Mouse (Mus musculus) lung, embryonic 16.5 days (tissue): ENCODE results near the gene Ptgis. TPM values are rescaled to one million over a fixed set of nuclear protein-coding genes. Genes with fewer than 3 reads are reported as not detected.

ENCODE experiments used
- ATAC-seq: fragments of 200-750 bp; cut with Nextera tagmentation; 2 replicates; pipeline ENCODE4 v1.8.0; 2017; ENCODE audit warnings: low read depth, mild to moderate bottlenecking, moderate library complexity
- H3K27ac ChIP-seq: fragments of 300-500 bp; sonication (generic); 2 replicates; pipeline ENCODE4 v1.5.1; 2014; ENCODE audit warnings: mild to moderate bottlenecking, control low read depth, low read length
- H3K27me3 ChIP-seq: fragments of 300-500 bp; sonication (generic); 2 replicates; pipeline ENCODE4 v1.6.1; 2014; ENCODE audit warnings: low read depth, low read length, mixed read lengths; ENCODE audit not compliant: control insufficient read depth, insufficient read depth
- H3K36me3 ChIP-seq: fragments of 300-500 bp; sonication (generic); 2 replicates; pipeline ENCODE4 v1.6.1; 2014; ENCODE audit warnings: low read length; ENCODE audit not compliant: control insufficient read depth, insufficient read depth
- H3K4me1 ChIP-seq: fragments of 300-500 bp; sonication (generic); replicated peaks from 2 replicates; pipeline ENCODE4 v1.6.1; 2014; ENCODE audit warnings: low read length, mixed read lengths; ENCODE audit not compliant: control insufficient read depth, insufficient read depth
- H3K4me2 ChIP-seq: fragments of 300-500 bp; sonication (generic); 2 replicates; pipeline ENCODE4 v1.6.1; 2014; ENCODE audit warnings: low read depth, low read length, control low read depth
- H3K4me3 ChIP-seq: fragments of 300-500 bp; sonication (generic); 2 replicates; pipeline ENCODE4 v1.5.1; 2014; ENCODE audit warnings: mild to moderate bottlenecking, low read length, control low read depth
- H3K9ac ChIP-seq: fragments of 300-500 bp; sonication (generic); 2 replicates; pipeline ENCODE4 v1.6.1; 2014; ENCODE audit warnings: low read length, control low read depth
- H3K9me3 ChIP-seq: fragments of 300-500 bp; sonication (generic); 2 replicates; pipeline ENCODE4 v1.6.1; 2016; ENCODE audit warnings: low read length; ENCODE audit not compliant: control insufficient read depth
- WGBS: fragments of 180-500 bp; shearing (Covaris S2); extraction: QIAGEN DNeasy Blood & Tissue Kit; methylation state at CpG from one replicate; pipeline ENCODE4 v1.1.7; 2014; 5-methylcytosine and 5-hydroxymethylcytosine counted together
- polyA plus RNA-seq: library from polyadenylated mRNA; unstranded; fragments of >200 nt; fragmentation: Nextera tagmentation; extraction: Ambion mirVana; gene quantifications from 2 replicates; pipeline ENCODE4 v1.2.1, GENCODE M21; 2015

Gene Ptgis
- polyA plus RNA-seq, 1 experiment from 2014 or later, result 14.4 TPM

- Histone ChIP-seq H3K4me3 (no peak overlapping the region), H3K9ac (no peak overlapping the region), H3K9me3 (no peaks in the 10 kb centered on the region), H3K27me3 (no peaks in the 10 kb centered on the region), H3K36me3 (no peaks in the 10 kb centered on the region), H3K4me1 (peaks cover 34% of the 10 kb centered on the region), H3K4me2 (no peak overlapping the region), H3K27ac (no peak overlapping the region)
- 78% methylated on average over 5 of the region's 5 CpGs for WGBS
- no peak for ATAC-seq
Measured at GRCm38 (mm10) chr2:167253476-167253875, 13.1 kb upstream of the Ptgis start.

DNA sequence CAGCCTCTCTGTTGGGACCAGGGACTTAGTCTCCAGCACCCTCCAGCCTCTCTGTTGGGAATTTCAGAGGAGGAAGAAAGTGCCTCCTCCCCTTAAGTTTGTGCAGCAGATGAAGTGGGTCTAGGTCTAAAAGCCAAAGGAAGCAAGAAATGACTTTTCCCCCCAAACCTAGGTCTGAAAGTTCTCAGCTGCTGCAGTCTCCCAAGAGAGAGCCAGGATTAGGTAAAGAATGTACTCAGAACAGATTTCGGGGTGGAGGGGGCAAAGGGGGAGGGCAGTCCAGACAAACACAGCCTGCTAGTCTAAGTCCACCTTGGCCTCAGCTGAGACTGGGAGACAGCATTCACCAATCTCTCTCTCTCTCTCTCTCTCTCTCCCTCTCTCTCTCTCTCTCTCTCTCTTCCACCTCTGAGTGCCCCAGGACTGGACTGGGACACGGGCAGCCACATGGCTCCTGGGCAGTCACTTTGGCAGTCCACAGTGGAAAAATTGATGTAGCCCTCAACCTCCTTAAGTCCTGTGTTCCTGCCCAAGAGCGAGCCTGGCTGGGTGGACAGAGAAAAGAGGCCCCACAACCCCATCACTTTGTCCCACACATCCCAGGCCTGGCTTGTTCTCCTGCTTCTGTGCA, 11.8 kb upstream of the Ptgis start:
- Histone ChIP-seq H3K4me2 (no peak overlapping the region), H3K9ac (0 out of 2 replicates have a peak overlapping the region, but pooled peaks have one; percentile 9), H3K36me3 (no peaks in the 10 kb centered on the region), H3K27me3 (no peaks in the 10 kb centered on the region), H3K4me1 (peaks cover 34% of the 10 kb centered on the region), H3K27ac (peak overlapping the region; percentile 55; the same call in 1 of the 2 replicates), H3K4me3 (no peak overlapping the region), H3K9me3 (no peaks in the 10 kb centered on the region)
- ATAC-seq, result no peak
- 26% methylated on average over 3 of the region's 3 CpGs for WGBS

GRCm38 (mm10) chr2:167250736-167251337, 10.4 kb upstream of the Ptgis start:
- peak overlapping the region; percentile 83 for H3K27ac ChIP-seq
- 14% methylated on average over 7 of the region's 7 CpGs for WGBS
- ATAC-seq, result peak; percentile 61
- 0 out of 2 replicates have a peak overlapping the region, but pooled peaks have one; percentile 2 for H3K4me3 ChIP-seq
- peak overlapping the region; percentile 53 for H3K9ac ChIP-seq
- H3K36me3 ChIP-seq, result no peaks in the 10 kb centered on the region
- no peaks in the 10 kb centered on the region for H3K27me3 ChIP-seq
- no peaks in the 10 kb centered on the region for H3K9me3 ChIP-seq
- H3K4me2 ChIP-seq, result peak overlapping the region; percentile 42
- peaks cover 34% of the 10 kb centered on the region for H3K4me1 ChIP-seq

- Histone ChIP-seq H3K4me1 (peaks cover 34% of the 10 kb centered on the region), H3K9ac (no peak overlapping the region), H3K27ac (peak overlapping the region; percentile 85), H3K36me3 (no peaks in the 10 kb centered on the region), H3K27me3 (no peaks in the 10 kb centered on the region), H3K4me2 (peak overlapping the region; percentile 42), H3K4me3 (no peak overlapping the region), H3K9me3 (peaks cover under 1% of the 10 kb centered on the region; the same call in 1 of the 2 replicates)
- 28% methylated on average over 11 of the region's 11 CpGs for WGBS
- peak; percentile 1 for ATAC-seq
Measured at GRCm38 (mm10) chr2:167250003-167250735, 9.8 kb upstream of the Ptgis start.

DNA sequence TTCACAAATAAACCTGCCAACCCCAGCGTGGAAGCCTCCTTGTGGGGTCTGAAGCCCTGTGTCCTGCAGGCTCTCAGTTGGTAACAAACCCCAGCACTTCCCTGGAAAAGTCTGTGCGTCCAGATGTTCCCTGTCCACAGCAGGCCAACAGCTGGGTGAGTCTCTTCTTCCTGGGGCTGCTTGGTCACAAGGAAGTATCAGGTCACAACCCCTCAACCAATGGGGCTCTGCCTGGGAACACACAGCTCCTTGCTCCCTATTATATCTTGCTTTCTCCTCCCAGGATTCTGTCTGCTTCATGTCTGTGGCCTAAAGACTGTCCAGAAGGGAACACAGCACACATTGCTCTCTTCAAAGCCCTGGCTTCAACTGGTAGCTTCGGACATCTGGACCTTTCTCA, 9.2 kb upstream of the Ptgis start:
- peak; percentile 79 for ATAC-seq
- H3K9ac ChIP-seq, result no peak overlapping the region
- peak overlapping the region; percentile 85 for H3K27ac ChIP-seq

GRCm38 (mm10) chr2:167247823-167248222, 7.4 kb upstream of the Ptgis start:
- peaks cover 32% of the 10 kb centered on the region for H3K4me1 ChIP-seq
- peaks cover 5% of the 10 kb centered on the region for H3K9me3 ChIP-seq
- H3K4me3 ChIP-seq, result no peak overlapping the region
- H3K27me3 ChIP-seq, result no peaks in the 10 kb centered on the region
- no peak overlapping the region for H3K27ac ChIP-seq
- H3K36me3 ChIP-seq, result no peaks in the 10 kb centered on the region
- no peak for ATAC-seq
- H3K9ac ChIP-seq, result no peak overlapping the region
- no peak overlapping the region for H3K4me2 ChIP-seq
- 40% methylated on average over 2 of the region's 2 CpGs for WGBS

More for the DNA sequence above, 9.2 kb upstream of the Ptgis start:
- 51% methylated on average over 3 of the region's 3 CpGs for WGBS
- Histone ChIP-seq H3K36me3 (no peaks in the 10 kb centered on the region), H3K27me3 (no peaks in the 10 kb centered on the region), H3K4me3 (no peak overlapping the region), H3K9me3 (peaks cover 5% of the 10 kb centered on the region), H3K4me1 (peaks cover 34% of the 10 kb centered on the region), H3K4me2 (no peak overlapping the region)

- Histone ChIP-seq H3K9ac (no peak overlapping the region), H3K27ac (no peak overlapping the region), H3K9me3 (peaks cover 5% of the 10 kb centered on the region), H3K4me3 (no peak overlapping the region), H3K36me3 (no peaks in the 10 kb centered on the region), H3K27me3 (no peaks in the 10 kb centered on the region), H3K4me1 (peaks cover 22% of the 10 kb centered on the region), H3K4me2 (no peak overlapping the region)
- no peak for ATAC-seq
- WGBS, result 63% methylated on average over 7 of the region's 7 CpGs
Measured at GRCm38 (mm10) chr2:167246704-167247103, 6.3 kb upstream of the Ptgis start.

DNA sequence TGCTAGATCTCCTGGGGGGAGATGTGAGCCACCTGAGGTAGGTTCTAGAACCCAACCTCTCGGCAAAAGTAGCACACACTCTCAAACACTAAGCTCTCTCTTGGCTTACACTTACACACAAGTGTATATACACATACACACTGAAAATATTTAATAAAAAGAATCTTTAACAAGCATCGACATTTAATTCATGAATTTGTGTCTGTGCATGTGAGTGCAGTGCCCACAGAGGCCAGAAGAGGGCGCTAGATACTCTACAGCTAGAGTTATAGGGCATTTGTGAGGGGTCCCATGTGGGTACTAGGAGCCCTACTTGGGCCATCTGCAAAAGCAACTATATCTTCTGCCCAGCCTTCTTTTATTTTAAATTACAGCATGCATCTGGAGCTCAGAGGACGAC, 4.5 kb upstream of the Ptgis start:
- H3K4me1 ChIP-seq, result peaks cover 11% of the 10 kb centered on the region
- no peak overlapping the region for H3K27ac ChIP-seq
- no peak overlapping the region for H3K4me2 ChIP-seq
- no peaks in the 10 kb centered on the region for H3K36me3 ChIP-seq
- H3K9me3 ChIP-seq, result peaks cover 5% of the 10 kb centered on the region
- H3K4me3 ChIP-seq, result no peak overlapping the region
- H3K9ac ChIP-seq, result no peak overlapping the region
- WGBS, result 78% methylated on average over 4 of the region's 4 CpGs
- H3K27me3 ChIP-seq, result no peaks in the 10 kb centered on the region
- no peak for ATAC-seq

- no peak overlapping the region for H3K9ac ChIP-seq
- 80% methylated on average over 4 of the region's 4 CpGs for WGBS
- no peak overlapping the region for H3K4me2 ChIP-seq
- H3K27me3 ChIP-seq, result no peaks in the 10 kb centered on the region
- H3K4me3 ChIP-seq, result no peak overlapping the region
- H3K27ac ChIP-seq, result no peak overlapping the region
- peak; percentile 61 for ATAC-seq
- H3K36me3 ChIP-seq, result no peaks in the 10 kb centered on the region
- peaks cover 12% of the 10 kb centered on the region for H3K4me1 ChIP-seq
- H3K9me3 ChIP-seq, result peaks cover 5% of the 10 kb centered on the region
Measured at GRCm38 (mm10) chr2:167243831-167244563, 3.6 kb upstream of the Ptgis start.
